Mouse (Mus musculus): Measurements from ENCODE around the gene Fmo5. TPM values are rescaled to one million over a fixed set of nuclear protein-coding genes. Genes with fewer than 3 reads are reported as not detected.

Gene Fmo5
- 0.27 and 0.90 TPM in 2 replicates for total RNA-seq (2012; rRNA removed)

DNA sequence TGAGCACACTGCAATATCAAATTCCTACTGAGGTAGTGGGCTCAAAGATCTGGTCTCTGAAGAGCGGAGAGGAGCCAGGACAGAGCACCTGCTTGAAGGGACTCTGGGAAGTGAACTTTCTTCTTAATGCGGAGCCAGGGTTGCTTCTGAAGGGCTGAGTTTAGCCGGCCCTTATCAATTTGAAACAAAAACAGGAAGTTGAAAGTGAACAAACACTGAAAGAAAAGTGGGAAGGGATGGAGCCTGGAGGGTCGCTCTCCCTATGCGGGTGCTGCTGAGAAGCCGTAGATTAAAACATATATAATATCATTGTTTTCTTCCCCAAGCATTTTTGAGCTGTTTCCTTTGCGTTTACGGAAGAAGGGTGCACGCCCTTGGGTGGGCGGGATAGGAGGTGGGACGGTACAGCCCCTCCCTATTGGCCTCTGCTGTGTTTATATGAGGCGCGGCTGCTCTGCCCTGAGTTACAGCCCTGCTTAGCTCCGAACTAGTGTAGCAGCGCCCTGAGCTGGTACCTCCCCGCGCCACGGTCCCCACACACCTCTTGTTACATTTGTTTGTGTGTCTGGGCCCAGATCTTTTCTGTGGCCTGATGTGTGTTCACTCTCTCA is at the start of gene Fmo5:
Gene Fmo5 (plus strand): TSS at position 414 of the 611 bp plus-strand sequence.
- H3K27ac ChIP-seq (ENCODE audit: insufficient read depth, low read depth, low read length, poor library complexity, severe bottlenecking) = no peak within 1 kb of the TSS
- no peak for DNase-seq (ENCODE audit: low read depth, low spot score)

DNA sequence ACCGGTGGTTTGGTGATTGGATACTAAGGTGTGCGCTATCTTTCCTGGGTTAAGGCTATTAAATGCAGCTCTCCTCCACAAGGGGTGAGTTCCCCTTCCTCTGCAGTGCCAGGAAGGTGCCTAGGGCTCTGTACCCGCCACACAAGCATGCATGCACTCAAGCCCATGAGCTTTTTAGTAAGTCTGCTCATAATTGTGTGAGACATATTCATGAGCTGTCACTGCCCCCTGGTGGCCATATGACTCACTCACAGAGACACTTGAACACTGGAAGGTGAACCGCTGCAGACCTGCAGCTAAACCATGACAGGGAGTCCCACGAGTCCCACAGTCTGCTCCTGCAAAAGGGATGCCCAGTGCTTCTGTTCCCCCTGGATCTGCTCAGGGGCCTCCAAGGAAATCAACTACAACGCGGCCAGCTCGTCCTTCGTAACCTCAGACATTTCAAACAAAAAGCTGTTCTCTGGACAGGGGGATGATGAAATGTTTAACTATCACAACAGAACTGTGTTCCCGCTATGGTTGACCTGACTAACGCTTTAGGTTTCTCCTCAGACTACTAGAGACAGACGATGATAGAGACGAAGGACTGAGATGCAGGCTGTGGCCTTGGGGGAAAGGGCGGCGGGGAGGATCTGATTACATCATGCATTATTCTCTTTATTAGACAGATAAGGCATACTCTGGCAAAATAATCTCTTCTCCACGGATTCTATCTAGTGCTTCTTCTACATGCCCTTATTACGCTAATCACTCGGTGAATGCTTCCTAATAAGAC is 43.0 kb upstream of the Fmo5 start:
- in situ Hi-C loops (cut with MboI; ENCODE audit: low sequenced_read_pairs in 2 of 2, unreplicated experiment in 2 of 2) = no loop called here
- Histone ChIP-seq H3K36me3 (ENCODE audit: control insufficient read depth, insufficient read depth, low read length, poor library complexity, severe bottlenecking) (peaks cover 32% of the 10 kb centered on the region), H3K9ac (ENCODE audit: insufficient read depth, low read depth, low read length, poor library complexity, severe bottlenecking) (no peak overlapping the region), H3K4me3 (ENCODE audit: insufficient read depth in 1 of 2, low read depth in 1 of 2, low read length in 2 of 2, poor library complexity in 1 of 2, severe bottlenecking in 1 of 2) (no peak overlapping the region), H3K4me1 (ENCODE audit: control insufficient read depth in 2 of 2, insufficient read depth in 2 of 2, low read length in 2 of 2, poor library complexity in 1 of 2) (no peaks in the 10 kb centered on the region), H3K27ac (ENCODE audit: insufficient read depth, low read depth, low read length, poor library complexity, severe bottlenecking) (no peak overlapping the region), H3K9me3 (ENCODE audit: control insufficient read depth, insufficient read depth, low read depth, low read length) (no peaks in the 10 kb centered on the region)
- TF ChIP-seq HCFC1 (IDR thresholded peaks at IDR 0.05; ENCODE audit: borderline replicate concordance, insufficient read depth, low read length) (no peak), ZC3H11A (IDR thresholded peaks at IDR 0.05; ENCODE audit: borderline replicate concordance, low read depth, low read length) (peak; percentile 51; the same call in 1 of the 2 replicates)
- DNase-seq (ENCODE audit: low read depth, low spot score) = peak; percentile 78

More for the DNA sequence above, at the start of gene Fmo5:
- no peak for TF ChIP-seq ZC3H11A (IDR thresholded peaks at IDR 0.05; ENCODE audit: borderline replicate concordance, low read depth, low read length)
- TF ChIP-seq ZNF384 (IDR thresholded peaks at IDR 0.05; ENCODE audit: low read depth, low read length) = no peak
- no peak for TF ChIP-seq HCFC1 (IDR thresholded peaks at IDR 0.05; ENCODE audit: borderline replicate concordance, insufficient read depth, low read length)
- TF ChIP-seq CHD2 (IDR thresholded peaks at IDR 0.05; ENCODE audit: low read depth, low read length) = no peak
- no peak for TF ChIP-seq MAFK (IDR thresholded peaks at IDR 0.05; ENCODE audit: insufficient read depth, low read depth, low read length)
- H3K4me1 ChIP-seq (ENCODE audit: control insufficient read depth in 2 of 2, insufficient read depth in 2 of 2, low read length in 2 of 2, poor library complexity in 1 of 2) = 0 out of 4 replicates have a peak, but pooled peaks cover 0 to 1% of the 10 kb centered on the region in 2 experiments
- peak within 1 kb of the TSS; percentile 3 to 69 for H3K4me3 ChIP-seq (ENCODE audit: insufficient read depth in 1 of 2, low read depth in 1 of 2, low read length in 2 of 2, poor library complexity in 1 of 2, severe bottlenecking in 1 of 2)
- no peaks in the 10 kb centered on the region for H3K9me3 ChIP-seq (ENCODE audit: control insufficient read depth, insufficient read depth, low read depth, low read length)
- H3K9ac ChIP-seq (ENCODE audit: insufficient read depth, low read depth, low read length, poor library complexity, severe bottlenecking) = peak within 1 kb of the TSS; percentile 4; the same call in 1 of the 2 replicates
- in situ Hi-C loops (cut with MboI; ENCODE audit: low sequenced_read_pairs in 2 of 2, unreplicated experiment in 2 of 2) = no loop called here
- H3K36me3 ChIP-seq (ENCODE audit: control insufficient read depth, insufficient read depth, low read length, poor library complexity, severe bottlenecking) = no peaks in the 10 kb centered on the region

DNA sequence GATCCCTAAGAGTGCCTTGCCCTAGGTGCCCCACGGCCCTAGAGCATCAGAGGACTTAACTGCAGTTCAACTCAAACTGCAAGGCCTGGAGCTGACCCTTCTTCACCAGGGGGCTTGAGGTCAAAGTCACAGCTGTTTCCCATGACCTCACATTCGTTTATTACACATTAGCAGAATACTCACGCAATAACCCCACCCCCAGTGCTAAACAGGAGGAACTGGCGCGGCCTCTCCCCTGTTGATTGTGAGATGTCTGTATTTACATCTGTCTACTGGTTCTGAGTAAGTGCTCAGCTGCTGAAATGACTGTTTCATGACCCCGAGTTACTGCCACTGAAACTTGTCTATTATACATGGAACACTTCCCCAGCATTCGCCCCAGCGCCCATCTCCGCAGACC is 40.9 kb upstream of the Fmo5 start:
- Histone ChIP-seq H3K4me1 (ENCODE audit: control insufficient read depth in 2 of 2, insufficient read depth in 2 of 2, low read length in 2 of 2, poor library complexity in 1 of 2) (no peaks in the 10 kb centered on the region), H3K36me3 (ENCODE audit: control insufficient read depth, insufficient read depth, low read length, poor library complexity, severe bottlenecking) (peaks cover 20% of the 10 kb centered on the region; the same call in 1 of the 2 replicates), H3K4me3 (ENCODE audit: insufficient read depth in 1 of 2, low read depth in 1 of 2, low read length in 2 of 2, poor library complexity in 1 of 2, severe bottlenecking in 1 of 2) (no peak overlapping the region), H3K27ac (ENCODE audit: insufficient read depth, low read depth, low read length, poor library complexity, severe bottlenecking) (no peak overlapping the region), H3K9me3 (ENCODE audit: control insufficient read depth, insufficient read depth, low read depth, low read length) (no peaks in the 10 kb centered on the region), H3K9ac (ENCODE audit: insufficient read depth, low read depth, low read length, poor library complexity, severe bottlenecking) (no peak overlapping the region)
- TF ChIP-seq ZC3H11A (IDR thresholded peaks at IDR 0.05; ENCODE audit: borderline replicate concordance, low read depth, low read length) (no peak), CHD2 (IDR thresholded peaks at IDR 0.05; ENCODE audit: low read depth, low read length) (no peak)
- DNase-seq (ENCODE audit: low read depth, low spot score) = no peak
- in situ Hi-C loops (cut with MboI; ENCODE audit: low sequenced_read_pairs in 2 of 2, unreplicated experiment in 2 of 2) = no loop called here

DNA sequence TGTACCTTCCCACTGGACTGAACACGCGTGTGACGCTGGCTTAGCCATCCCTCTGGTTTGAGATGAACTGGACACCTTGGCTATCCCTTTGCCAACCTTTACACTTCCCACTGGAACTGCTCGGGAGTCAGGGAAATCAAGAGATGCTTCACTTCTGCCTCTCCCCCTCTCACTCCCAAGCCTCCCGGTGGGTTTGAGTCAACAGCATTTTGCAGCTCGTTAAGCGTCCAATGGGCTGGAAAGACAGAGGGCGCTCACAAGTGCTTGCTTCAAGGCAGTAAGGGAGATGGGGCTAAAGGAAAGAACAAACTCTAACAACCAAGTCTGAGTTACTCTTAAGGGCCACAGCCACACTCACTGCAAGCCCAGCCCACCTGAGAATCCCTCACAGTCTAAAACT is 37.9 kb upstream of the Fmo5 start:
- Histone ChIP-seq H3K27ac (ENCODE audit: insufficient read depth, low read depth, low read length, poor library complexity, severe bottlenecking) (no peak overlapping the region), H3K4me1 (ENCODE audit: control insufficient read depth in 2 of 2, insufficient read depth in 2 of 2, low read length in 2 of 2, poor library complexity in 1 of 2) (no peaks in the 10 kb centered on the region), H3K9me3 (ENCODE audit: control insufficient read depth, insufficient read depth, low read depth, low read length) (no peaks in the 10 kb centered on the region), H3K4me3 (ENCODE audit: insufficient read depth in 1 of 2, low read depth in 1 of 2, low read length in 2 of 2, poor library complexity in 1 of 2, severe bottlenecking in 1 of 2) (no peak overlapping the region), H3K36me3 (ENCODE audit: control insufficient read depth, insufficient read depth, low read length, poor library complexity, severe bottlenecking) (peaks cover 21% of the 10 kb centered on the region), H3K9ac (ENCODE audit: insufficient read depth, low read depth, low read length, poor library complexity, severe bottlenecking) (no peak overlapping the region)
- in situ Hi-C loops (cut with MboI; ENCODE audit: low sequenced_read_pairs in 2 of 2, unreplicated experiment in 2 of 2) = no loop called here
- no peak for DNase-seq (ENCODE audit: low read depth, low spot score)
- TF ChIP-seq ZC3H11A (IDR thresholded peaks at IDR 0.05; ENCODE audit: borderline replicate concordance, low read depth, low read length) = no peak

DNA sequence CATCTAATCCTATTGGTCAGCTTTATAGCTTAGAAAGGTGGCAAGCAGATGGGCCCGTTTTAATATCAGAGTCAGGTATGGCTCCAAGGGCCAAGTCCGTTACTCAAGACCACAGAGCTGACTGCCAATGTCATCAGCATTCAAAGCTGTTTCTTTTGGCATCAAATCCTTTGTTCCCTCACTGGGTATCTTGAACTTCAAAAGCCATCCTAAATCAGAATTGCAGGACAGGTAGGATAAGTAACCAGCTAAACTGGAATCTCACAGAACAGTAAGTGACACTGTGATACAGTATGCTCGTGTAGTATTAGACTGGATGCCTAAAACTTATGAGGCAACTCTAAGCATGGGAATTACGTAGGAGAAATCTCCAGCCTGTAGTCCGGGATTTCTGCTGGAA is 35.5 kb upstream of the Fmo5 start:
- DNase-seq (ENCODE audit: low read depth, low spot score) = no peak
- TF ChIP-seq HCFC1 (IDR thresholded peaks at IDR 0.05; ENCODE audit: borderline replicate concordance, insufficient read depth, low read length) (no peak), ZC3H11A (IDR thresholded peaks at IDR 0.05; ENCODE audit: borderline replicate concordance, low read depth, low read length) (no peak), MAFK (IDR thresholded peaks at IDR 0.05; ENCODE audit: insufficient read depth, low read depth, low read length) (no peak)
- no peak overlapping the region for H3K27ac ChIP-seq (ENCODE audit: insufficient read depth, low read depth, low read length, poor library complexity, severe bottlenecking)
- no peak overlapping the region for H3K9ac ChIP-seq (ENCODE audit: insufficient read depth, low read depth, low read length, poor library complexity, severe bottlenecking)
- H3K36me3 ChIP-seq (ENCODE audit: control insufficient read depth, insufficient read depth, low read length, poor library complexity, severe bottlenecking) = peaks cover 12% of the 10 kb centered on the region
- no peaks in the 10 kb centered on the region for H3K9me3 ChIP-seq (ENCODE audit: control insufficient read depth, insufficient read depth, low read depth, low read length)
- H3K4me1 ChIP-seq (ENCODE audit: control insufficient read depth in 2 of 2, insufficient read depth in 2 of 2, low read length in 2 of 2, poor library complexity in 1 of 2) = no peaks in the 10 kb centered on the region
- in situ Hi-C loops (cut with MboI; ENCODE audit: low sequenced_read_pairs in 2 of 2, unreplicated experiment in 2 of 2) = no loop called here
- no peak overlapping the region for H3K4me3 ChIP-seq (ENCODE audit: insufficient read depth in 1 of 2, low read depth in 1 of 2, low read length in 2 of 2, poor library complexity in 1 of 2, severe bottlenecking in 1 of 2)

Measured in ES-E14 (cell line).